Mouse (Mus musculus): ENCODE measurements around the gene Fbxo24.

GRCm38 (mm10) chr5:137668971-137669370, 40.2 kb upstream of the Fbxo24 start:
- TF ChIP-seq CTCF (IDR thresholded peaks at IDR 0.05; ENCODE audit: extremely low read depth, insufficient read depth, insufficient read length, insufficient replicate concordance) (no peak), POLR2A (IDR thresholded peaks at IDR 0.05; ENCODE audit: low read depth, low read length) (no peak)

All from spleen, adult 2 months (tissue).